Mouse (Mus musculus) heart, embryonic 12.5 days (tissue): ENCODE measurements around the gene Tmem9. TPM values are rescaled to one million over a fixed set of nuclear protein-coding genes. Genes with fewer than 3 reads are reported as not detected.

ENCODE experiments used
- ATAC-seq: fragments of 200-750 bp; cut with Nextera tagmentation; 2 replicates; pipeline ENCODE4 v1.8.0; 2017; ENCODE audit warnings: moderate TSS enrichment, moderate library complexity; ENCODE audit not compliant: insufficient number of reproducible peaks, low FRiP score
- H3K27ac ChIP-seq: fragments of 300-500 bp; sonication (generic); 2 replicates; pipeline ENCODE4 v1.5.1; 2016; ENCODE audit warnings: mild to moderate bottlenecking, moderate library complexity; ENCODE audit not compliant: poor library complexity, severe bottlenecking
- H3K27me3 ChIP-seq: fragments of 300-500 bp; sonication (generic); replicated peaks from 2 replicates; pipeline ENCODE4 v1.6.1; 2016; ENCODE audit warnings: mild to moderate bottlenecking, moderate library complexity
- H3K36me3 ChIP-seq: fragments of 300-500 bp; sonication (generic); 2 replicates; pipeline ENCODE4 v1.6.1; 2016; ENCODE audit warnings: mild to moderate bottlenecking, moderate library complexity
- H3K4me1 ChIP-seq: fragments of 300-500 bp; sonication (generic); replicated peaks from 2 replicates; pipeline ENCODE4 v1.6.1; 2016; ENCODE audit warnings: mild to moderate bottlenecking
- H3K4me2 ChIP-seq: fragments of 300-500 bp; sonication (generic); 2 replicates; pipeline ENCODE4 v1.6.1; 2016; ENCODE audit warnings: mild to moderate bottlenecking, moderate library complexity
- H3K4me3 ChIP-seq: fragments of 300-500 bp; sonication (generic); 2 replicates; pipeline ENCODE4 v1.5.1; 2016; ENCODE audit warnings: mild to moderate bottlenecking
- H3K9ac ChIP-seq: fragments of 300-500 bp; sonication (generic); 2 replicates; pipeline ENCODE4 v1.6.1; 2016; ENCODE audit warnings: mild to moderate bottlenecking, moderate library complexity
- H3K9me3 ChIP-seq: fragments of 300-500 bp; sonication (generic); replicated peaks from 2 replicates; pipeline ENCODE4 v1.6.1; 2016; ENCODE audit warnings: mild to moderate bottlenecking, moderate library complexity
- WGBS: fragments of 180-500 bp; shearing (Covaris S2); methylation state at CpG from one replicate; pipeline ENCODE4 v1.1.7; 2016; 5-methylcytosine and 5-hydroxymethylcytosine counted together
- polyA plus RNA-seq: library from polyadenylated mRNA; unstranded; fragments of >200 nt; fragmentation: Nextera tagmentation; extraction: Ambion mirVana; gene quantifications from 2 replicates; pipeline ENCODE4 v1.2.1, GENCODE M21; 2016

The Tmem9 gene
- polyA plus RNA-seq, 1 experiment from 2014 or later: 131 TPM

DNA sequence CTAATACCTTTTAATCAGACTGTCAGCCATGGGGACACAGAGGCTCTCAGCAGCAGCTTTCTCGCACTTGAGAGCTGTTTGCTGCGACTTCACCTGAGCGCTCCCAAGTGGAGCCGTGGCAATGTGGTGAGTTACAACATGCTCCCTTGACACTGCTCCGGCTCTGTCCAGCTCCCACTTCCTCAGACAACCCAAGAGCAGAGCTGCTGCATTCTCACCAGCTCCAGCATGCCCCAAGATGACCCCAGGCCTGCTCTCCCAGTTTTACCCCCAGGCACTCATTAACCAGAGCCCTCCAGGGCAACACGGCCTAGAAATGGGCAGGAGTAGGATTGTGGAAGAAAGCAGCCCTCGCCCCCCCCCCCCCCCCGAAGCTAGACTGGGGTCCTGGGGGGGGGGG, 23.7 kb downstream of the Tmem9 start:
- no peak for ATAC-seq
- 87% methylated on average over 7 of the region's 8 CpGs for WGBS
- H3K36me3 ChIP-seq: peaks cover 91% of the 10 kb centered on the region

DNA sequence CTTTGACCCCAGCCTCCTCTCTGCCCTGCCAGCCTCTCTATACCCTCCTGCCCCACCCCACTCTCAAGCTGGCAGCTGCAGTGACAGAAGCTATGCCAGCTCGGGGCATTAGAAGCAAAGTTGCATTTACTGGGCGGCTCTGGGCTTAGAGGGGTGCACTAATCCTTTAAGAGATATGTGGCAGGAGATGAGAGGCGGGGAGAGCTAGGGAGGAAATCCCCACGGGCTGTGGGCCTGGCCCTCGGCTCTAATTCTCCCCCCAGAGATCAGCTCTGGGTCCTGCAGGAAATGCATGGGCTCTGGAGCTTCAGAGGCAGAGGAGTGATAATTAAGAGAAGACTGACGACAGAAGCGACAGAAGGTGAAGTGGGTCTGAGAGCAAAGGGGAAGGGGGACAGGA, 25.0 kb downstream of the Tmem9 start:
- H3K9me3 ChIP-seq: no peaks in the 10 kb centered on the region
- H3K27me3 ChIP-seq: no peaks in the 10 kb centered on the region
- H3K9ac ChIP-seq: no peak overlapping the region
- no peak for ATAC-seq
- peaks cover 78% of the 10 kb centered on the region for H3K36me3 ChIP-seq
- H3K4me1 ChIP-seq: 0 out of 2 replicates have a peak, but pooled peaks cover 9% of the 10 kb centered on the region
- 36% methylated on average over 7 of the region's 7 CpGs for WGBS
- H3K27ac ChIP-seq: no peak overlapping the region
- H3K4me3 ChIP-seq: no peak overlapping the region
- no peak overlapping the region for H3K4me2 ChIP-seq

More for the DNA sequence above, 23.7 kb downstream of the Tmem9 start:
- no peak overlapping the region for H3K4me3 ChIP-seq
- no peak overlapping the region for H3K4me2 ChIP-seq
- no peak overlapping the region for H3K9ac ChIP-seq
- H3K4me1 ChIP-seq: 0 out of 2 replicates have a peak, but pooled peaks cover 9% of the 10 kb centered on the region
- H3K9me3 ChIP-seq: no peaks in the 10 kb centered on the region
- no peaks in the 10 kb centered on the region for H3K27me3 ChIP-seq
- no peak overlapping the region for H3K27ac ChIP-seq

GRCm38 (mm10) chr1:136038746-136039538, 31.0 kb downstream of the Tmem9 start:
- Histone ChIP-seq H3K27me3 (peaks cover 35% of the 10 kb centered on the region), H3K27ac (no peak overlapping the region), H3K4me2 (no peak overlapping the region), H3K36me3 (peaks cover 20% of the 10 kb centered on the region), H3K4me1 (peaks cover 21% of the 10 kb centered on the region), H3K4me3 (no peak overlapping the region), H3K9ac (no peak overlapping the region), H3K9me3 (no peaks in the 10 kb centered on the region)
- 69% methylated on average over 5 of the region's 5 CpGs for WGBS
- ATAC-seq: no peak

DNA sequence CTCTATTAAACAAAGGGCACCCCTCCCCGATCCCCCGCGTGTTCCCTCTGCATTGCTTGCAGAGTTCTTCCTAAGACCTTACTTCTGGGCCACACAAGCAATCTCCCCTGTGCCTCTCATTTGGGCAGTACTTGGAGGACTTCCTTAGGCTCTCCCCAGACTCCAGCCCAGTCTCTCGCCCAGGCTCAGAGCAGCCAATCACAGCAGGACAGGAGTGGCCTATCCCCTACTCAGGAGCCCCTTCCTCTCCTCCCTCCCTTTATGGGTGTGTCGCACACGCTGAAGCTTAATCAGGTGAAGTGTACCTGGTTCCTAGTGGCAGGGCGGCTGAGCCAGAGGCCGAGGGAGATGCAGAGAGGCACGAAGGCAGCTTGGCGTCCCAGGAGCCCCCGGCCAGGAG, 32.5 kb downstream of the Tmem9 start:
- no peak for ATAC-seq

GRCm38 (mm10) chr1:136040874-136041273, 32.9 kb downstream of the Tmem9 start:
- ATAC-seq: no peak
- peaks cover 21% of the 10 kb centered on the region for H3K4me1 ChIP-seq
- H3K36me3 ChIP-seq: peaks cover under 1% of the 10 kb centered on the region; the same call in 1 of the 2 replicates
- no peak overlapping the region for H3K9ac ChIP-seq
- 0 out of 2 replicates have a peak overlapping the region, but pooled peaks have one; percentile 23 for H3K4me2 ChIP-seq
- H3K27ac ChIP-seq: no peak overlapping the region
- 22% methylated on average over 4 of the region's 4 CpGs for WGBS
- no peak overlapping the region for H3K4me3 ChIP-seq
- H3K27me3 ChIP-seq: peaks cover 49% of the 10 kb centered on the region
- H3K9me3 ChIP-seq: no peaks in the 10 kb centered on the region

More for the DNA sequence above, 32.5 kb downstream of the Tmem9 start:
- peaks cover 5% of the 10 kb centered on the region; the same call in 1 of the 2 replicates for H3K36me3 ChIP-seq
- H3K27me3 ChIP-seq: peaks cover 49% of the 10 kb centered on the region
- H3K4me1 ChIP-seq: peaks cover 21% of the 10 kb centered on the region
- 14% methylated on average over 11 of the region's 11 CpGs for WGBS
- H3K9ac ChIP-seq: no peak overlapping the region
- no peaks in the 10 kb centered on the region for H3K9me3 ChIP-seq
- H3K4me3 ChIP-seq: no peak overlapping the region
- H3K27ac ChIP-seq: no peak overlapping the region
- 0 out of 2 replicates have a peak overlapping the region, but pooled peaks have one; percentile 23 for H3K4me2 ChIP-seq

- no peak overlapping the region for H3K4me2 ChIP-seq
- no peak overlapping the region for H3K9ac ChIP-seq
- WGBS: 13% methylated on average over 4 of the region's 4 CpGs
- no peak for ATAC-seq
- H3K4me1 ChIP-seq: peaks cover 17% of the 10 kb centered on the region
- H3K27ac ChIP-seq: no peak overlapping the region
- H3K9me3 ChIP-seq: no peaks in the 10 kb centered on the region
- no peaks in the 10 kb centered on the region for H3K36me3 ChIP-seq
- H3K27me3 ChIP-seq: peaks cover 62% of the 10 kb centered on the region
- no peak overlapping the region for H3K4me3 ChIP-seq
Measured at GRCm38 (mm10) chr1:136045774-136046173, 37.8 kb downstream of the Tmem9 start.

- Histone ChIP-seq H3K9me3 (no peaks in the 10 kb centered on the region), H3K36me3 (no peaks in the 10 kb centered on the region), H3K4me1 (peaks cover 15% of the 10 kb centered on the region), H3K4me3 (no peak overlapping the region), H3K9ac (no peak overlapping the region), H3K27ac (no peak overlapping the region), H3K27me3 (peaks cover 57% of the 10 kb centered on the region), H3K4me2 (no peak overlapping the region)
- ATAC-seq: no peak
- WGBS: 5% methylated on average over 2 of the region's 2 CpGs
Measured at GRCm38 (mm10) chr1:136047432-136047831, 39.5 kb downstream of the Tmem9 start.

DNA sequence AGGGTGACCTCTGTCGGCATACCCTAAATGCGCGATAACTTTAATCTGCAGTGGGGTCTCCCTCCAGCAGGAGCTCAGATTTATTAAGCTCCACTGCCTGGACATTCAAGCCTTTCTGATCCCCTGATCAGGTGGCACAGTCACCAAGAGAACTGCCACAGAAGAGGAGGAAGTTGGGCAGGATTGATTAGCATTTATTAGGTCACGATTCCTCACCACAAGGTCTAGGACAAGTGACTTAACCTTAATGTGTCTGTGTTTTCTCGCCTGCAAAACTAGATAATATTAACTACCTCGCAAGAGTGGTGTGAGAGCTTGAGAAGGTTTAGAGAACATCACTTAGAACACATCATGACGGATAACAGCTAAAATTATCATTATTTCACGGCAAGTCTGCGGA, 39.9 kb downstream of the Tmem9 start:
- no peak for ATAC-seq
- WGBS: 64% methylated on average over 9 of the region's 9 CpGs
- Histone ChIP-seq H3K9me3 (no peaks in the 10 kb centered on the region), H3K27ac (no peak overlapping the region), H3K4me3 (no peak overlapping the region), H3K9ac (no peak overlapping the region), H3K4me2 (no peak overlapping the region), H3K4me1 (peaks cover 20% of the 10 kb centered on the region), H3K27me3 (peaks cover 58% of the 10 kb centered on the region), H3K36me3 (no peaks in the 10 kb centered on the region)

GRCm38 (mm10) chr1:136050312-136051012, 42.5 kb downstream of the Tmem9 start, which contains the start of gene Ascl5:
Gene Ascl5, plus strand, starts transcription at chr1:136050804.
- H3K9ac ChIP-seq: peak within 1 kb of the TSS; percentile 46; the same call in 1 of the 2 replicates
- WGBS: 19% methylated on average over 29 of the region's 29 CpGs
- H3K4me3 ChIP-seq: peak within 1 kb of the TSS; percentile 40
- no peaks in the 10 kb centered on the region for H3K9me3 ChIP-seq
- peak within 1 kb of the TSS; percentile 69 for H3K4me2 ChIP-seq
- no peak within 1 kb of the TSS for H3K27ac ChIP-seq
- H3K4me1 ChIP-seq: peaks cover 31% of the 10 kb centered on the region
- no peaks in the 10 kb centered on the region for H3K36me3 ChIP-seq
- no peak for ATAC-seq
- peaks cover 63% of the 10 kb centered on the region for H3K27me3 ChIP-seq

GRCm38 (mm10) chr1:136051013-136051315, 43.0 kb downstream of the Tmem9 start:
- H3K4me2 ChIP-seq: peak overlapping the region; percentile 69
- H3K27ac ChIP-seq: no peak overlapping the region
- H3K36me3 ChIP-seq: no peaks in the 10 kb centered on the region
- H3K9me3 ChIP-seq: no peaks in the 10 kb centered on the region
- peaks cover 63% of the 10 kb centered on the region for H3K27me3 ChIP-seq
- ATAC-seq: peak; percentile 9; the same call in 1 of the 2 replicates
- peak overlapping the region; percentile 46; the same call in 1 of the 2 replicates for H3K9ac ChIP-seq
- WGBS: 2% methylated on average over 36 of the region's 36 CpGs
- peaks cover 31% of the 10 kb centered on the region for H3K4me1 ChIP-seq
- peak overlapping the region; percentile 40 for H3K4me3 ChIP-seq

DNA sequence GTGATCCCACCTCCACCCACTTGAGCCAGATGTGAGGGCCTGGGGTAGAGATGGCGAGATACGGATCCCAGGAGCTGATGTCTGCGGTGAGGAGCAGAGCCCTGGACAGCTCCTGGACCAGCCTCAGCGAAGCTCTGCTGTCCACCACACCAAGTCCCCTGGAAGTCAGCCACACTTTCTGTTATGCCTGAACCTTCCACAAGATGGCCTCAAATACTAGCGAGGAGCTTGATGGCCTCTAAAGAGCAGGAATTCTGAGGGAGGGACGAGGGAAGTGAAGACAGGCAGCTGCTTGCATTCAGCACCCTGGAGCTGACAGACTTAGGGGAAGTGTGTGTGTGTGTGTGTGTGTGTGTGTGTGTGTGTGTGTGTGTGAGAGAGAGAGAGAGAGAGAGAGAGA, 43.5 kb downstream of the Tmem9 start:
- H3K27ac ChIP-seq: no peak overlapping the region
- H3K9ac ChIP-seq: no peak overlapping the region
- peaks cover 63% of the 10 kb centered on the region for H3K27me3 ChIP-seq
- no peaks in the 10 kb centered on the region for H3K9me3 ChIP-seq
- H3K36me3 ChIP-seq: no peaks in the 10 kb centered on the region
- 0% methylated on average over 6 of the region's 6 CpGs for WGBS
- ATAC-seq: peak; percentile 54
- H3K4me1 ChIP-seq: peaks cover 31% of the 10 kb centered on the region
- H3K4me3 ChIP-seq: peak overlapping the region; percentile 40
- H3K4me2 ChIP-seq: peak overlapping the region; percentile 69
